Mouse (Mus musculus) forebrain, embryonic 16.5 days (tissue): ENCODE measurements around the gene Gm20920. TPM values are rescaled to one million over a fixed set of nuclear protein-coding genes. Genes with fewer than 3 reads are reported as not detected.
"Not testable (repeated sequence)": the region's sequence is repeated elsewhere in the genome, so short reads cannot be mapped to it uniquely, and the experiment has no call there.

ENCODE experiments used
- ATAC-seq: fragments of 200-750 bp; cut with Nextera tagmentation; 2 replicates; pipeline ENCODE4 v1.8.0; 2017; ENCODE audit warnings: mild to moderate bottlenecking, moderate library complexity
- H3K27ac ChIP-seq: fragments of 300-500 bp; sonication (generic); 2 replicates; pipeline ENCODE4 v1.5.1; 2014; ENCODE audit warnings: low read length, control low read depth
- H3K27me3 ChIP-seq: fragments of 300-500 bp; sonication (generic); replicated peaks from 2 replicates; pipeline ENCODE4 v1.6.1; 2014; ENCODE audit warnings: low read length; ENCODE audit not compliant: control insufficient read depth, insufficient read depth
- H3K36me3 ChIP-seq: fragments of 300-500 bp; sonication (generic); 2 replicates; pipeline ENCODE4 v1.6.1; 2014; ENCODE audit not compliant: control insufficient read depth, insufficient read depth
- H3K4me1 ChIP-seq: fragments of 300-500 bp; sonication (generic); replicated peaks from 2 replicates; pipeline ENCODE4 v1.6.1; 2014; ENCODE audit warnings: low read length; ENCODE audit not compliant: control insufficient read depth, insufficient read depth
- H3K4me2 ChIP-seq: fragments of 300-500 bp; sonication (generic); 2 replicates; pipeline ENCODE4 v1.6.1; 2014; ENCODE audit warnings: mild to moderate bottlenecking, low read length, control low read depth
- H3K4me3 ChIP-seq: fragments of 300-500 bp; sonication (generic); replicated peaks from 2 replicates; pipeline ENCODE4 v1.5.1; 2014; ENCODE audit warnings: mild to moderate bottlenecking, low read length, control low read depth
- H3K9ac ChIP-seq: fragments of 300-500 bp; sonication (generic); replicated peaks from 2 replicates; pipeline ENCODE4 v1.6.1; 2014; ENCODE audit warnings: low read depth, low read length, control low read depth
- H3K9me3 ChIP-seq: fragments of 300-500 bp; sonication (generic); 2 replicates; pipeline ENCODE4 v1.6.1; 2016; ENCODE audit warnings: low read length; ENCODE audit not compliant: control insufficient read depth
- WGBS: fragments of 180-500 bp; shearing (Covaris S2); extraction: QIAGEN DNeasy Blood & Tissue Kit; methylation state at CpG from one replicate; pipeline ENCODE4 v1.1.7; 2014; 5-methylcytosine and 5-hydroxymethylcytosine counted together
- polyA plus RNA-seq: library from polyadenylated mRNA; unstranded; fragments of >200 nt; fragmentation: Nextera tagmentation; extraction: Ambion mirVana; gene quantifications from 2 replicates; pipeline ENCODE4 v1.2.1, GENCODE M21; 2015

Gm20920 gene
- polyA plus RNA-seq = not detected in 2 replicates

GRCm38 (mm10) chrY:51851820-51852219, at the start of gene Gm20920:
Gene Gm20920 (plus strand): TSS chrY:51852120.
- ATAC-seq, H3K36me3 ChIP-seq, H3K4me3 ChIP-seq, H3K9ac ChIP-seq, H3K9me3 ChIP-seq, H3K4me1 ChIP-seq, H3K27ac ChIP-seq, H3K4me2 ChIP-seq, H3K27me3 ChIP-seq: not testable (repeated sequence)
- WGBS = no CpG with 5 or more reads among the region's 6 CpGs
